Comparison of ENCODE assay signal across 9 mouse cellular contexts in genomic region chr2:50306663-50307320, GRCm38 (mm10). TPM values are rescaled to one million over a fixed set of nuclear protein-coding genes. Genes with fewer than 3 reads are reported as not detected.
DNase-seq lines count a peak whose midpoint lies in the region; ATAC-seq and TF ChIP-seq lines count a peak whose summit lies in the region.
"Had no signal": no experiment of that assay in that cellular context is flagged by ENCODE, and none has a peak within 500 bp of the region (broad histone marks: within the 10 kb centered on the region; RNA-seq: fewer than 3 reads in every experiment).

No protein-coding gene starts in this region.

- no peaks in the 10 kb centered on the region for H3K9me3 ChIP-seq in hindbrain, embryonic 10.5 days
- H3K9me3 ChIP-seq in midbrain, embryonic 16.5 days (replicated peaks; ENCODE audit: control insufficient read depth, low read length, poor library complexity, severe bottlenecking): no peaks in the 10 kb centered on the region
- H3K9me3 ChIP-seq: embryonic facial prominence, embryonic 15.5 days had no signal

- H3K36me3 ChIP-seq in hindbrain, embryonic 10.5 days: no peaks in the 10 kb centered on the region
- no peaks in the 10 kb centered on the region for H3K36me3 ChIP-seq in midbrain, embryonic 16.5 days (ENCODE audit: control insufficient read depth, insufficient read depth, low read length)
- H3K36me3 ChIP-seq: embryonic facial prominence, embryonic 15.5 days had no signal

- H3K4me2 ChIP-seq in midbrain, embryonic 16.5 days (ENCODE audit: low read length): peak overlapping the region; percentile 16
- H3K4me2 ChIP-seq: embryonic facial prominence, embryonic 15.5 days had no signal

- peak; percentile 83 for TF ChIP-seq CTCF in Patski (IDR thresholded peaks at IDR 0.05)

- no peak overlapping the region for H3K9ac ChIP-seq in midbrain, embryonic 16.5 days (ENCODE audit: low read depth, low read length)
- H3K9ac ChIP-seq: embryonic facial prominence, embryonic 15.5 days had no signal

- no peak overlapping the region for H3K27ac ChIP-seq in hindbrain, embryonic 10.5 days
- peak overlapping the region; percentile 20; the same call in 1 of the 2 replicates for H3K27ac ChIP-seq in midbrain, embryonic 16.5 days (ENCODE audit: low read length)
- H3K27ac ChIP-seq: embryonic facial prominence, embryonic 15.5 days had no signal

- no peaks in the 10 kb centered on the region for H3K27me3 ChIP-seq in Patski
- H3K27me3 ChIP-seq in hindbrain, embryonic 10.5 days (ENCODE audit: insufficient read depth, poor library complexity, severe bottlenecking): no peaks in the 10 kb centered on the region
- no peaks in the 10 kb centered on the region for H3K27me3 ChIP-seq in midbrain, embryonic 16.5 days (ENCODE audit: control insufficient read depth, insufficient read depth, low read depth, low read length)
- H3K27me3 ChIP-seq: embryonic facial prominence, embryonic 15.5 days had no signal

- POLR2A ChIA-PET in Patski (lab: Charles Lee): no interaction called here

- H3K4me1 ChIP-seq in hindbrain, embryonic 10.5 days (replicated peaks): no peaks in the 10 kb centered on the region
- peaks cover 7% of the 10 kb centered on the region; the same call in 1 of the 2 replicates for H3K4me1 ChIP-seq in midbrain, embryonic 16.5 days (ENCODE audit: control insufficient read depth, insufficient read depth, low read length)

- intact Hi-C loops in left cerebral cortex, postnatal 25 days (cut with DNase I): loop anchor here (1.0 to 5.0 kb wide), 3 partner anchors 843 to 1609 kb away; partner anchors contain the start of gene Rnd3

- CTCF ChIA-PET in Patski (lab: Charles Lee): interaction anchor here (0.8 to 2.7 kb wide), 6 partner anchors 9 to 844 kb away, joined by 3 to 8 read pairs (median 3); partner anchors contain the start of gene Mmadhc

- no peak overlapping the region for H3K4me3 ChIP-seq in hindbrain, embryonic 10.5 days
- H3K4me3 ChIP-seq in midbrain, embryonic 16.5 days (ENCODE audit: low read depth, low read length): no peak overlapping the region
- H3K4me3 ChIP-seq: embryonic facial prominence, embryonic 15.5 days had no signal

- ATAC-seq in Patski: no peak
- peak; percentile 89 for ATAC-seq in midbrain, embryonic 16.5 days

- DNase-seq in ovary, adult 18-20 months (ENCODE audit: low spot score): peak; percentile 4
- no peak for DNase-seq in ovary, postnatal 10 days (ENCODE audit: low spot score)
- DNase-seq in Patski (ENCODE audit: low read depth, low spot score): peak; percentile 28
- DNase-seq in embryo, embryonic 11 days: peak; percentile 86
- DNase-seq in hindbrain, embryonic 10.5 days (ENCODE audit: low spot score): peak; percentile 53
- DNase-seq in left cerebral cortex, postnatal 25 days (ENCODE audit: low spot score in 2 of 2): peak; percentile 31 to 49
- DNase-seq in c-Kit-positive CD71-positive TER-119-positive erythroid progenitor cells, embryonic 14.5 days (ENCODE audit: low spot score): no peak

- in situ Hi-C loops in Patski (cut with MboI; ENCODE audit: low pct_unique_long_range_greater_than_20kb): loop anchor here (5.0 to 25.0 kb wide), 8 partner anchors 281 to 1521 kb away; partner anchors contain the start of gene Rnd3

- 60% methylated on average over 9 of the region's 9 CpGs for WGBS in hindbrain, embryonic 10.5 days
- WGBS in midbrain, embryonic 16.5 days: 39% methylated on average over 9 of the region's 9 CpGs

RNA-seq across cellular contexts. Expression of gene Mmadhc, which starts 10.2 kb away (rescaled TPM):
- 116 TPM for polyA plus RNA-seq in Patski (2021)
- 163 and 173 TPM in 2 replicates for polyA plus RNA-seq in hindbrain, embryonic 10.5 days (2016; fragmentation: Nextera tagmentation; extraction: Ambion mirVana)
- total RNA-seq in left cerebral cortex, postnatal 25 days (2021): 10 to 100 TPM; 55.5 to 57.5 TPM
- 126 TPM in 2 replicates for polyA plus RNA-seq in midbrain, embryonic 16.5 days (2015; fragmentation: Nextera tagmentation; extraction: Ambion mirVana)

Comparison
In these comparisons a context has a peak if more than half of its experiments do, and no peak if none do; other contexts are left out.
1. DNase-seq: peak in ovary, adult 18-20 months (single experiment), Patski (single experiment), embryo, embryonic 11 days (single experiment), hindbrain, embryonic 10.5 days (single experiment) and left cerebral cortex, postnatal 25 days (2 of 2); none in ovary, postnatal 10 days (single experiment) and c-Kit-positive CD71-positive TER-119-positive erythroid progenitor cells, embryonic 14.5 days (single experiment).